29 mouse cellular contexts compared by ENCODE assay signal in the genomic region with DNA sequence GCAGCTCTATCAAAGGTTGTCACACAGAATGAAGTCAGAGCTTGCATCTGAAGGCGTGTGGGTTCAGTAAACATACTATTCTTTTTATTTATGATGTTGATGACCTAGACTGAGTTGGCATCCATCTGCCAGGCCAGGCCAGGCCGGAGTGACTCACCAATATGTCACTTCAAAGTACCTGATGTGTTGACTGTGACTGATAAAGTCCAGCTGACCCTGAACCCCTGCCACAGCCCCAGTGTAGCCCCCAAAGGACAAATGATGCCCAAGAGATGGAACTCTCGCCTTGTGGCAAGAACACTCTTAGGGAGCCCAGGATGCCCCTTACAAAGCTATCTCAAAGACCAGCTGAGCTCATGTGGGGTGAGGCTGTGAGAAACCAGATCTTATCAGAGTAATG. TPM values are rescaled to one million over a fixed set of nuclear protein-coding genes. Genes with fewer than 3 reads are reported as not detected.
"Had no signal": no experiment of that assay in that cellular context is flagged by ENCODE, and none has a peak within 500 bp of the region (broad histone marks: within the 10 kb centered on the region; RNA-seq: fewer than 3 reads in every experiment).

No protein-coding gene starts in this region.

- H3K4me3 ChIP-seq: left cerebral cortex, adult 2 months; limb, embryonic 12.5 days; limb, embryonic 15.5 days; midbrain, embryonic 12.5 days; midbrain, embryonic 15.5 days; neural tube, embryonic 12.5 days; neural tube, embryonic 15.5 days had no signal

- H3K4me2 ChIP-seq: limb, embryonic 12.5 days; limb, embryonic 15.5 days; liver, embryonic 11.5 days; lung, embryonic 14.5 days; midbrain, embryonic 12.5 days; midbrain, embryonic 15.5 days; neural tube, embryonic 12.5 days; neural tube, embryonic 15.5 days had no signal

- H3K27me3 ChIP-seq: limb, embryonic 15.5 days; midbrain, embryonic 12.5 days; midbrain, embryonic 15.5 days; neural tube, embryonic 12.5 days; neural tube, embryonic 15.5 days had no signal

- H3K9ac ChIP-seq: limb, embryonic 12.5 days; limb, embryonic 15.5 days; liver, embryonic 14.5 days; liver, postnatal 0 days; lung, embryonic 14.5 days; midbrain, embryonic 12.5 days; midbrain, embryonic 15.5 days; neural tube, embryonic 12.5 days; neural tube, embryonic 15.5 days had no signal

- ATAC-seq: liver, postnatal 0 days; lung, postnatal 0 days; midbrain, embryonic 15.5 days had no signal

- H3K4me1 ChIP-seq: limb, embryonic 15.5 days had no signal

- H3K27ac ChIP-seq: left cerebral cortex, adult 2 months; limb, embryonic 12.5 days; limb, embryonic 15.5 days; liver, embryonic 14.5 days; macrophage; midbrain, embryonic 12.5 days; midbrain, embryonic 15.5 days; neural tube, embryonic 12.5 days; neural tube, embryonic 15.5 days; stomach, postnatal 0 days had no signal

- DNase-seq: kidney, postnatal 10 days; kidney, postnatal 36 days; layer of hippocampus, postnatal 36 days; left cerebral cortex, postnatal 4 days; liver, postnatal 0 days; lung, embryonic 14.5 days; right cerebral cortex, adult 18-20 months; right cerebral cortex, postnatal 14 days; right cerebral cortex, postnatal 4 days; thymus, adult 2 months; thymus, postnatal 14 days; thymus, postnatal 4 days had no signal

- H3K9me3 ChIP-seq: limb, embryonic 12.5 days; limb, embryonic 15.5 days; midbrain, embryonic 12.5 days; midbrain, embryonic 15.5 days; neural tube, embryonic 12.5 days; neural tube, embryonic 15.5 days had no signal

- H3K36me3 ChIP-seq: limb, embryonic 12.5 days; limb, embryonic 15.5 days; midbrain, embryonic 12.5 days; midbrain, embryonic 15.5 days; neural tube, embryonic 12.5 days; neural tube, embryonic 15.5 days had no signal

RNA-seq across cellular contexts. Expression of a gene that starts 13.4 kb away (rescaled TPM):
- total RNA-seq: layer of hippocampus, adult 8-10 months; layer of hippocampus, postnatal 36 days; left cerebral cortex, adult 2 months; megakaryocyte, adult 5-6 weeks had no signal
- polyA plus RNA-seq: limb, embryonic 12.5 days; limb, embryonic 15.5 days; liver, embryonic 11.5 days; liver, embryonic 14.5 days; liver, postnatal 0 days; lung, embryonic 14.5 days; lung, postnatal 0 days; macrophage; midbrain, embryonic 12.5 days; neural tube, embryonic 12.5 days; neural tube, embryonic 15.5 days; stomach, embryonic 14.5 days; stomach, postnatal 0 days had no signal

RNA-seq across cellular contexts. Expression of a gene that starts 18.2 kb away (rescaled TPM):
- total RNA-seq: layer of hippocampus, postnatal 10 days; layer of hippocampus, postnatal 36 days; left cerebral cortex, postnatal 10 days; left cerebral cortex, postnatal 4 days had no signal
- polyA plus RNA-seq: limb, embryonic 12.5 days had no signal

RNA-seq across cellular contexts. Expression of a gene that starts 54.6 kb away (rescaled TPM):
- total RNA-seq: layer of hippocampus, adult 8-10 months; layer of hippocampus, postnatal 36 days; left cerebral cortex, adult 2 months; left cerebral cortex, postnatal 10 days; left cerebral cortex, postnatal 4 days had no signal
- polyA plus RNA-seq: midbrain, embryonic 15.5 days; neural tube, embryonic 12.5 days; neural tube, embryonic 15.5 days; stomach, embryonic 14.5 days had no signal
